Comparison of ENCODE assay signal across 26 mouse cellular contexts in the genomic region with DNA sequence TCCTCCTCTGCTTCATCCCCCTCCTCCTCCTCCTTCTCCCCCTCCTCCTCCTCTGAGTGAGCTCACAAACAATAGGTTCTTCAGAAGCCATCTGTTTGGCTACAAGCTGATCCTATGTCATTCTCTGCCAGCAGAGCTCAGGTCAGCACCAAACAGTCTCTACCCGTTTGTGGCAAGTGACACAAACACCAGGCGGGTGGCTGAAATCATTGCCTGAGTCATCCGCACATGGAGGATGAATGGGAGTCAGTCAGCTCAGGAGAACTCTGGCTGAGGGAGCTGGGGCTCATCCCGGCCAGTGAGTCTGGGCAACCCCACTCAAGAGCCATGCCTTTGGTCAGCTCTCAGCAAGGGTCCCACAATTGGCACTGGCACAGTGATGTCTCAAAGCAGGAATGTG. TPM values are rescaled to one million over a fixed set of nuclear protein-coding genes. Genes with fewer than 3 reads are reported as not detected.
A peak's percentile ranks its signal among the peaks of the same experiment; 100 is the strongest.
DNase-seq lines count a peak whose midpoint lies in the region; ATAC-seq lines count a peak whose summit lies in the region.
"Had no signal": no experiment of that assay in that cellular context is flagged by ENCODE, and none has a peak within 500 bp of the region (broad histone marks: within the 10 kb centered on the region; RNA-seq: fewer than 3 reads in every experiment).

No protein-coding gene starts in this region.

- intact Hi-C loops in left cerebral cortex, postnatal 4 days (cut with DNase I): no loop called here

- peak; percentile 17 to 61 for DNase-seq in adrenal gland, adult (ENCODE audit: inconsistent age in 2 of 2, low spot score in 1 of 2)
- no peak for DNase-seq in adrenal gland, postnatal 4 days (ENCODE audit: low spot score in 2 of 2)
- DNase-seq in frontal cortex, postnatal 14 days (ENCODE audit: low spot score in 2 of 2): no peak
- peak; percentile 52 for DNase-seq in left cerebral cortex, adult 11 months (ENCODE audit: low spot score)
- DNase-seq in left cerebral cortex, postnatal 4 days: no peak
- peak; percentile 93 for DNase-seq in brain, adult 2 months (ENCODE audit: low read depth, low spot score)
- DNase-seq in neural tube, embryonic 10.5 days (ENCODE audit: extremely low spot score, low spot score): no peak
- DNase-seq: adrenal gland, postnatal 10 days; cerebellum, adult 9-10 months; gastrocnemius, postnatal 10 days; heart, postnatal 10 days; kidney, adult 9 months; kidney, postnatal 14 days; liver; lung, adult 2 months; lung, postnatal 14 days; right cerebral cortex, postnatal 25 days; thymus, postnatal 25 days had no signal

- ATAC-seq in frontal cortex, adult (ENCODE audit: low TSS enrichment): peak; percentile 72
- ATAC-seq: forebrain, embryonic 16.5 days; intestine, postnatal 0 days; midbrain, embryonic 15.5 days had no signal

RNA-seq across cellular contexts. Expression of a gene that starts 10.9 kb away (rescaled TPM):
- total RNA-seq in adrenal gland, postnatal 4 days (2021): under 1 TPM in 1 of 2 experiments, not detected in 1; 0.65 TPM
- 100 to 1,000 TPM in 1 of 2 experiments, 10 to 100 TPM in 1; 95.9 to 102 TPM for total RNA-seq in left cerebral cortex, postnatal 4 days (2021)
- total RNA-seq: common myeloid progenitor, adult 5-6 weeks; heart, adult 8-10 months; heart, postnatal 10 days; hematopoietic stem cell, adult 5-6 weeks; MEL had no signal

RNA-seq across cellular contexts. Expression of a gene that starts 55.3 kb away (rescaled TPM):
- total RNA-seq in adrenal gland, postnatal 4 days (2021): under 1 TPM in 1 of 2 experiments, not detected in 1; 0.11 TPM
- 10 to 100 TPM; 30.9 to 34.9 TPM for total RNA-seq in left cerebral cortex, postnatal 4 days (2021)
- total RNA-seq: adrenal gland, postnatal 10 days; common myeloid progenitor, adult 5-6 weeks; gastrocnemius, postnatal 10 days; heart, adult 8-10 months; heart, postnatal 10 days; hematopoietic stem cell, adult 5-6 weeks; MEL had no signal

Comparison
In these comparisons a context has a peak if more than half of its experiments do, and no peak if none do; other contexts are left out.
1. DNase-seq: peak in adrenal gland, adult (2 of 2), left cerebral cortex, adult 11 months (single experiment) and brain, adult 2 months (single experiment); none in adrenal gland, postnatal 4 days (0 of 2), frontal cortex, postnatal 14 days (0 of 2), left cerebral cortex, postnatal 4 days (single experiment) and neural tube, embryonic 10.5 days (single experiment).
2. RNA of a gene that starts 10.9 kb away (total RNA-seq): 95.9 to 102 TPM in left cerebral cortex, postnatal 4 days; 0.65 TPM in adrenal gland, postnatal 4 days; every median in the first group is over 10 times any median in the second.
3. RNA of a gene that starts 55.3 kb away (total RNA-seq): 30.9 to 34.9 TPM in left cerebral cortex, postnatal 4 days; 0.11 TPM in adrenal gland, postnatal 4 days; every median in the first group is over 10 times any median in the second.